Mouse (Mus musculus) hindbrain, embryonic 15.5 days (tissue): ENCODE measurements around the gene Plin1. TPM values are rescaled to one million over a fixed set of nuclear protein-coding genes. Genes with fewer than 3 reads are reported as not detected.
A peak's percentile ranks its signal among the peaks of the same experiment; 100 is the strongest.

Experiments used
- ATAC-seq: fragments of 200-750 bp; cut with Nextera tagmentation; 2 replicates; pipeline ENCODE4 v1.8.0; 2017; ENCODE audit warnings: low read depth, moderate number of reproducible peaks, moderate TSS enrichment; ENCODE audit not compliant: low FRiP score
- H3K27ac ChIP-seq: fragments of 300-500 bp; sonication (generic); replicated peaks from 2 replicates; pipeline ENCODE4 v1.5.1; 2015; ENCODE audit warnings: mild to moderate bottlenecking, inconsistent platforms
- H3K27me3 ChIP-seq: fragments of 300-500 bp; sonication (generic); 2 replicates; pipeline ENCODE4 v1.6.1; 2015; ENCODE audit warnings: control low read depth, inconsistent platforms
- H3K36me3 ChIP-seq: fragments of 300-500 bp; sonication (generic); 2 replicates; pipeline ENCODE4 v1.6.1; 2015; ENCODE audit warnings: control low read depth, inconsistent platforms
- H3K4me1 ChIP-seq: fragments of 300-500 bp; sonication (generic); replicated peaks from 2 replicates; pipeline ENCODE4 v1.6.1; 2015; ENCODE audit warnings: control low read depth, inconsistent platforms
- H3K4me2 ChIP-seq: fragments of 300-500 bp; sonication (generic); 2 replicates; pipeline ENCODE4 v1.6.1; 2015; ENCODE audit warnings: moderate library complexity, mild to moderate bottlenecking, inconsistent platforms
- H3K4me3 ChIP-seq: fragments of 300-500 bp; sonication (generic); 2 replicates; pipeline ENCODE4 v1.5.1; 2015; ENCODE audit warnings: mild to moderate bottlenecking, inconsistent platforms
- H3K9ac ChIP-seq: fragments of 300-500 bp; sonication (generic); 2 replicates; pipeline ENCODE4 v1.6.1; 2015; ENCODE audit warnings: inconsistent platforms
- H3K9me3 ChIP-seq: fragments of 300-500 bp; sonication (generic); 2 replicates; pipeline ENCODE4 v1.6.1; 2016; ENCODE audit warnings: control low read depth, inconsistent platforms
- WGBS: fragments of 180-500 bp; shearing (Covaris S2); methylation state at CpG from one replicate; pipeline ENCODE4 v1.1.7; 2015; 5-methylcytosine and 5-hydroxymethylcytosine counted together
- polyA plus RNA-seq: library from polyadenylated mRNA; unstranded; fragments of >200 nt; fragmentation: Nextera tagmentation; extraction: Ambion mirVana; gene quantifications from 2 replicates; pipeline ENCODE4 v1.2.1, GENCODE M21; 2015

Plin1 gene
- 0.60 and 1.3 TPM in 2 replicates for polyA plus RNA-seq

DNA sequence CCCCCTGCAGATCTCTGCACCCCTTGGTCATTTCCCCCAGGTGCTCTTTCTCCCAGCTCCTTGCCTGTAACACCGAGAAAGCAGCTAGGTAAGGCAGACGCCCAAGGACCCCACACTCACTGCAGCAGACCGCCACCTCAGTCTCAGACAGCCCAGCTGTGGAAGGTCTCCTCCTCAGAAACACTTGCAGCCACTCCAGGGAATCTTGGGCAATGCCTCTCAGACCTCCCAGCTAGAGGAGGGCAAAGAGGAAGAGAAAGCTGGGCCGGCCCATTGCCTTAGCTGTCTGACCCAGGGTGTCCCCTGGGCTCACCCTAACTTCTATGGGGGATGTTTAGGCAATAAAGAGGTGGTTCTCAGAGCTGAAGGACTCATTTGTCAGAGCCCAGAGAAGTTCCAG, at the start of gene Plin1:
Gene Plin1, minus strand, starts transcription at position 282 of the 400 bp plus-strand sequence.
- no peaks in the 10 kb centered on the region for H3K9me3 ChIP-seq
- H3K27me3 ChIP-seq = no peaks in the 10 kb centered on the region
- no peak within 1 kb of the TSS for H3K4me2 ChIP-seq
- no peak for ATAC-seq
- no peak within 1 kb of the TSS for H3K4me3 ChIP-seq
- H3K9ac ChIP-seq = no peak within 1 kb of the TSS
- 72% methylated on average over 4 of the region's 4 CpGs for WGBS
- H3K36me3 ChIP-seq = no peaks in the 10 kb centered on the region
- H3K4me1 ChIP-seq = no peaks in the 10 kb centered on the region
- no peak within 1 kb of the TSS for H3K27ac ChIP-seq

DNA sequence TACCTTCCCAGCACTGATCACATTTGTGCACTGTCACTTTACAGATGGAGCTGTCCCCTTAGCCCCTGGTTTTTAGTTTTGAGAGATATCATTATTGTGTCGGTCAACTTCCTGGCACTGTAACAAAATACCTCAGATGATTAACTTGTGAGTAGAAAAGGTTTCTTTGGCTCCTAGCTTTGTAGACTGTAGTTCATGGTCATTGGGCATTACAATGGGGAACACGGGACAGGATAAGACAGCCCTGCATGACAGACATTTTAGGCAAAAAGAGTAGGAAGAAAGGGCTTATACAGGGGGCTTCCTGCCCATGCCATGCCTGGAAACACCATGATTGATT, 49.8 kb upstream of the Plin1 start:
- Histone ChIP-seq H3K4me2 (no peak overlapping the region), H3K27me3 (no peaks in the 10 kb centered on the region)
- WGBS = 67% methylated on average over 2 of the region's 2 CpGs

DNA sequence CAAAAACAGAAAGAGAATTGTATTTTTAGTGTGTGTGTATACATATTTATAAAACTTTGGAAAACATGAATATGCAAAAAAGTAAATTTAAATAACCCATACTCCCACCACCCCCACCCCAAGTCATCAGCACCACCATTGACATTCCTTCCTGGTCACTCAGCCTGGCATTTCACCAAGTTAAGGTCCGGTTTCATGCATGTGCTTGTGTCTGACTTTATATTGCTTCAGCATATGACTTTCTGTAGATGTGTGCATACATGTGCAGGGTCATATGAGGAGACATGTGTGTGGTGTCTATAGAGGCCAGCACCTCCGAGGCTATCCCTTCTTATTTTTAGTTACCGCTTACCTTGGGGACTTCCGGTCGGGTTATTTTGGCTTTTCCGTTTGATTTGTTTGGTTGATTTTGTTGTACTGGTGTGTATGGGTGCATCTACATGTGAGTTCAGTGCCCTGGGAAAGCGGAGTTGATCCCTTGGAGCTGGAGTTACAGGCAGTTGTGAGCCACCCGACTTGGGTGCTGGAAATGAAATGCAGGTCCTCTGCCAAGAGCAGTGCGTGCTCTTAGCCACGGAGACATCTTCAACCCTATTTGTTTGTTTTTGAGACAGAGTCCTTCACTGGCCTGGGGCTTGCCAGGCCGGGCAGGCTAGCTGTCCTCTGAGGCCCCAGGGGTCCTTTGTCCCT, 49.3 kb upstream of the Plin1 start:
- 81% methylated on average over 11 of the region's 11 CpGs for WGBS
- Histone ChIP-seq H3K27ac (no peak overlapping the region), H3K9ac (no peak overlapping the region), H3K36me3 (no peaks in the 10 kb centered on the region), H3K4me2 (no peak overlapping the region), H3K4me1 (no peaks in the 10 kb centered on the region), H3K27me3 (no peaks in the 10 kb centered on the region), H3K9me3 (no peaks in the 10 kb centered on the region), H3K4me3 (no peak overlapping the region)
- no peak for ATAC-seq

More for the DNA sequence above, 49.8 kb upstream of the Plin1 start:
- Histone ChIP-seq H3K9me3 (no peaks in the 10 kb centered on the region), H3K4me1 (no peaks in the 10 kb centered on the region), H3K4me3 (no peak overlapping the region), H3K36me3 (no peaks in the 10 kb centered on the region), H3K9ac (no peak overlapping the region), H3K27ac (no peak overlapping the region)
- no peak for ATAC-seq

DNA sequence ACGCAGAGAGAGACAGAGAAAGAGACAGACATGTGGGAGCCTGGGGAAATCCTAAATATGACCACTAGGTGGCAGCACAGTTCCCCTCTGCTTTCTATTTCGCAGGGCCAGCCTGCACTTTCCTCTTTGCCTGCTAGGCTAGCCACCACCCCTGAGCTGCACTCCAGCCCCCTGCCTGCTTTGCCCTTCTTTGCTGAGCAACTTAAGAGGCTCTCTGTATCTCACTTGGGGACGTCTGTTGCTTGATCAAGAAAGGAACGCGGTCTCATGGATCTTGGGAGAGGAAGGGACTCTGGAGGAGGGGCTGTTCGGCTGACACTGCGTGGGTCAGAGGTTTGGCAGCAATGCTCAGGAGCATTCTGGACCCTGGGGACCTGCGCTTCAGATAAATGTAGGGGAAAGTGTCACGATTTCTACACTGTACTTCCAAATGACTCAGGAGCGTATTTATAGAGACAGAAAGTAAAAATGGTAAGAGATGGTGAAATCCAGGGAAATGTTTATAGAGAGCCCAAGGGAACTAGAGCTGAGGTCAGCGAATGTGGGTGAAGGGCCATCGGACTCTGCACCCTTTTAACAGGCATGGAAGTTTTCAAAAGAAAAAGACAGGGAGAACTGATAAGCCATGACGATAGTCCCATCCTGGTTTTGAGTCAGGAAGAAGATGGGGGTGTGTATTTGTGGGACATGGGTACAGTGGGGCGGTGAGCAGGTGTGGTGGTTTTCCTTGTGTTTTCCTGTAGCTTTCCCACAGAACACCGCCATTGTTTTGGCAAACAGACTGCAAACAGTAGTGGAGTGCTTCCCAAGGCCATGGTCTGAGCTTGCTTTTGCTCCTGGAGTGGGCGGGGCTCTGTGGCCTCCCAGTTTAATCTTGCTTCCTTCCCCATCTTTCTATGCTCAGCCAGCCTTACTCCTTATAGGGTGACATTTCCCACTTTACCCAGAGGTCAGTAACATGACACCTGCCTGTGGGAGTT, 48.2 kb upstream of the Plin1 start:
- peak; percentile 79 for ATAC-seq

DNA sequence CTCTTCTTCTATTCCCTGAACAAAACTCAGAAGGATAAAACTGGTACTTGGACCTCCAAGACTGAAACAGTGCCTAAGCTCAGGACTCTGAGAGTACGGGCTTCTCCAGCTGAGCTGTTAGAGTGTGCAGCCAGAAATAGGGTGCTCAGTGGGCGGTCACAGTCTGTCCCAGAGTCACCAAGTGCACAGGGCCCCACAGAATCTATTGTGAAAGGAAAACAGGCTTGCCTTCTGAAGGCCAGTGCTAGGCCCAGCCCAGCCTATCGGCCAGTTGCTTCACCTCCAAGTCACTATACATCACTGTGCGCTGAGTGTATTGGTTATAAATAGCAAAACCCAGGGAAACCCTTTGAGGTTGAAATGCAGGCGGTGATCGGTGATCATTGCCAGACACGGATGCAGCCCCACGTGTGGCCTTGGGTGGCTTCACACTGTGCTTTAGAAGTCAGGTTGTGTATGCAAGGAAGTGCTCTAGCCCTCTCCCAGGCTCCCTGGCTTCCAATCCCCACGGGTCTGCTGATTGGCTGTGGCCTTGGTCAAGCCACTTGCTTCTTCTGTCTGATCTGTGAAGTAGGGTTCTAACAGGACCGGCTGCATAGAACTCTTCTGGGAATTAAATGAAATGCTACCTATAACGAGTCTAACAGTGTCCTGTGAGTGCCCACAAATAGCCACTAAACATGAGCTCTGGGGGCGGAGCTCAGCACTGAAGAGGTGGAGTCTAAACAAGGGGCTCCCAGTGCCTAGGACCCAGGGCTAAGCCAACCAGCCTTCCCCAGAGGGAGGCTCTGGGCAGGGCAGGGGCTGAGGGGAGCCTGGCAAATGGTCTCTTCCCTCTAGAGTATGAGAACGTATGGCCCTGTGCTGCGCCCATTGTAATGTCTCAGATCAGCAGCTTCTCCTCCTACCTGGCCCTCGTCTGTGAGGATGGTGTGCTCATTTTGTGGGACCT, 39.1 kb upstream of the Plin1 start:
- WGBS = 47% methylated on average over 15 of the region's 15 CpGs
- no peak for ATAC-seq
- H3K4me2 ChIP-seq = no peak overlapping the region
- H3K4me3 ChIP-seq = no peak overlapping the region
- H3K9ac ChIP-seq = no peak overlapping the region
- no peaks in the 10 kb centered on the region for H3K9me3 ChIP-seq
- H3K4me1 ChIP-seq = no peaks in the 10 kb centered on the region
- H3K27me3 ChIP-seq = no peaks in the 10 kb centered on the region
- H3K36me3 ChIP-seq = no peaks in the 10 kb centered on the region
- H3K27ac ChIP-seq = no peak overlapping the region

More for the DNA sequence above, 48.2 kb upstream of the Plin1 start:
- WGBS = 32% methylated on average over 16 of the region's 16 CpGs
- Histone ChIP-seq H3K4me1 (no peaks in the 10 kb centered on the region), H3K9me3 (no peaks in the 10 kb centered on the region), H3K4me3 (peak overlapping the region; percentile 16; the same call in 1 of the 2 replicates), H3K4me2 (peak overlapping the region; percentile 48), H3K27me3 (no peaks in the 10 kb centered on the region), H3K9ac (no peak overlapping the region), H3K36me3 (no peaks in the 10 kb centered on the region), H3K27ac (no peak overlapping the region)

DNA sequence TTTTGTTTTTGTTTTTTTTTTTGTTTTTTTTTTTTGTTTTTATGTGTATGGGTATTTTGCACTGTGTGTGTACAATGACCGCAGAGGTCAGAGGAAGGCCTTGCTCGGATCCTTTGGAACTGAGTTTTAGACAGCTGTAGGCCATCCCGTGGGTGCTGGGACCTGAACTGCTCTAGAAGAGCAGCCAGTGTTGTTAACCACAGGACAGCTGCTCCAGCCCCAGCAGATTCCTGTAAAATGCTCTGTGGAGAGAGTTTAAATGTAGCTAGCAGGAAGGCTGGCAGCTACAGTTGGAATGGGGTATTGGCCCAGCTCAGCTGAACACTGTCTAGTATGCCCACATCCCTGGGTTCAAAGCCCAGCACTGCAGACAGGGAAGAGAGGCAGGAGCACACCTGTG, 37.0 kb upstream of the Plin1 start:
- no peak for ATAC-seq
- Histone ChIP-seq H3K4me3 (no peak overlapping the region), H3K36me3 (no peaks in the 10 kb centered on the region), H3K9me3 (no peaks in the 10 kb centered on the region), H3K4me1 (no peaks in the 10 kb centered on the region), H3K27me3 (no peaks in the 10 kb centered on the region), H3K27ac (no peak overlapping the region), H3K4me2 (no peak overlapping the region), H3K9ac (no peak overlapping the region)
- WGBS = 96% methylated on average over 3 of the region's 3 CpGs

DNA sequence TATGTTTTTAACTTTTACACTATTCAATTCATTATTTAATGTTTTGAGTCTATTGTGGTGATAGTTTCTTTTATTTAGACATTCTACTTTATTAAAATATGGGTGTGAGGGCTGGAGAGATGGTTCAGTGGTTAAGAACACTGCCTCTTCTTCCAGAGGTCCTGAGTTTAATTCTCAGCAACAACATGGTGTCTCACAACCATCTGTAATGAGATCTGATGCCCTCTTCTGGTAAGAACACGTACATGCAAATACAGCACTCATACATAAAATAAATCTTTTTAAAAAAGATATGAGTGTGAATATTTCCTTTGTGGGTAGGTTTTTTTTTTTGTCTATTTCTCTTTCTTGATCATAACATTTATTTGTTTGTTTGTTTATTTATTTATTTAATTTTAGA, 33.3 kb upstream of the Plin1 start:
- Histone ChIP-seq H3K27me3 (no peaks in the 10 kb centered on the region), H3K9me3 (no peaks in the 10 kb centered on the region), H3K27ac (no peak overlapping the region), H3K4me3 (no peak overlapping the region), H3K36me3 (no peaks in the 10 kb centered on the region), H3K4me1 (no peaks in the 10 kb centered on the region), H3K4me2 (no peak overlapping the region), H3K9ac (no peak overlapping the region)
- 38% methylated on average over 1 of the region's 1 CpGs for WGBS
- no peak for ATAC-seq

DNA sequence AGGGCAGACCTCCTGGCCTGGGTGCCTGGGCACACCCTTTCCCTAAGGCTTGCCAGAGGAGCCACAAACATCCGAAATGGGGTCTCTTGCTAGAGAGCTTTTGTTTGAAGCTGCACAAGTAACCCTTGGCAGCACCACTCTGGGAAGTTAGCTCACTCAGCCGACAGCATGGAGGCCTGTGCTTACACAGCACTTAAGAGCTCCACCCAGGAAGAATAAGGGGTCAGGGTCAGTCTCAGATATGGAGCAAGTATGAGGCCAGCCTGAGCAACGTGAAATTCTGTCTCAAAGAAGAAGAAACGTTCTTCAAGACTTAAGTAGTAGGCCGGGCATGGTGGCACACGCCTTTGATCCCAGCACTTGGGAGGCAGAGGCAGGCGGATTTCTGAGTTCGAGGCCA, 29.4 kb upstream of the Plin1 start:
- Histone ChIP-seq H3K9ac (no peak overlapping the region), H3K36me3 (no peaks in the 10 kb centered on the region), H3K4me3 (no peak overlapping the region), H3K27me3 (no peaks in the 10 kb centered on the region), H3K4me2 (no peak overlapping the region), H3K4me1 (no peaks in the 10 kb centered on the region), H3K27ac (no peak overlapping the region), H3K9me3 (no peaks in the 10 kb centered on the region)
- ATAC-seq = no peak
- WGBS = 80% methylated on average over 8 of the region's 8 CpGs

DNA sequence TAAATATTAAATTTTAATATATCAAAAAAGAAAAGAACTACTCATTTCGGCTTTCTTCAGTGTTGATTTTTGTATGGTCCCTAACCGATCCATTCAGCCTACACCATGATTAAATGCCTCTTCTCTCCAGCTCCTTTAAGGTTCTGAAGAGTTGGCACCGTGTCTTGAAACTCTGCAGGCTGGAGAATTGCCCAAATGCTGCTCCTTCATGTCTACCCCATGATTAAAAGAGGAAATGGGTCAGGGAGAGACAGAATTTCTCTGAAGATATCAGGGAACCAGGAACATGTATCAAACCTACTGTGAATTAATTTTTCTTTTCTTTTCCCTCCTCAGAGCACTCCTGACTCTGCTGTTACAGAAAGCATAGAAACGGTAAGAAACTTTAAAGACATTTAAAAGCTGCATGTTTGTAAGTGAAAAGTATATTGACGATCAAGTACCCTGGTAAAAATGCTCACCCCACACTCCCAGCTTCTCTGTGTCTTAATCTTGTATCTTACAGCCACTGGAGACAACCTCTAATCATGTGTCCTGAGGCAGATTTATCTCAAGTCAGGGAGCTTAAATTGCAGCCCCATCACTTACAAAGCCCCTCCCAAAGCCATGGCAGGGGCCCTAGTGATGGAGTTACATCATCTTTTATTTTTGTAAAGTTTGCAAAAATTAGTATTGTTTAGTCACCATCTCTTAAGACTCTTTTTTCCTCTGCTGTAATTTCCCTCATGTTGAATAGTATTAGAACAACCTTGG, 28.6 kb upstream of the Plin1 start:
- Histone ChIP-seq H3K27me3 (no peaks in the 10 kb centered on the region), H3K4me2 (no peak overlapping the region), H3K27ac (no peak overlapping the region), H3K9ac (no peak overlapping the region), H3K9me3 (no peaks in the 10 kb centered on the region), H3K36me3 (no peaks in the 10 kb centered on the region), H3K4me3 (no peak overlapping the region), H3K4me1 (no peaks in the 10 kb centered on the region)
- ATAC-seq = no peak
- 77% methylated on average over 5 of the region's 5 CpGs for WGBS

DNA sequence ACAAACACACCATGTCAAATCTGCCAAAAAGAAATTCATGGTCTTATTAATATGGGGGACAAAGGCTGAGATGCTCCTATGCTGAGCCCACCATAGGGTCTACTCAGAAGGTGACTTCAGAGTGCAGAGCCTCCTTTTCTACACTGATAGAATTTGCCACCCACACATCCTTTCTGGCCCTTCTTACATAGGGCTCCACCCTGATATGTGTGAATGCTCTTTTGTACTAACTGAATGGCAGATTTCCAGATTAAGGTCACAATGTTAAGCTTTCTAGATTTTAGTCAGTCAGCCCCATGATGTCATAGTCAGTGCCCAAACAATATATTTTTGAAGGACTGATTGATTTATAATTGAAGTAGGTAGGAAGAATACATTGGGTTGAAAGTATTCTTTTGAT, 27.1 kb upstream of the Plin1 start:
- Histone ChIP-seq H3K36me3 (no peaks in the 10 kb centered on the region), H3K4me2 (no peak overlapping the region), H3K9ac (no peak overlapping the region), H3K9me3 (no peaks in the 10 kb centered on the region), H3K4me3 (no peak overlapping the region), H3K27me3 (no peaks in the 10 kb centered on the region), H3K27ac (no peak overlapping the region), H3K4me1 (no peaks in the 10 kb centered on the region)
- ATAC-seq = no peak

DNA sequence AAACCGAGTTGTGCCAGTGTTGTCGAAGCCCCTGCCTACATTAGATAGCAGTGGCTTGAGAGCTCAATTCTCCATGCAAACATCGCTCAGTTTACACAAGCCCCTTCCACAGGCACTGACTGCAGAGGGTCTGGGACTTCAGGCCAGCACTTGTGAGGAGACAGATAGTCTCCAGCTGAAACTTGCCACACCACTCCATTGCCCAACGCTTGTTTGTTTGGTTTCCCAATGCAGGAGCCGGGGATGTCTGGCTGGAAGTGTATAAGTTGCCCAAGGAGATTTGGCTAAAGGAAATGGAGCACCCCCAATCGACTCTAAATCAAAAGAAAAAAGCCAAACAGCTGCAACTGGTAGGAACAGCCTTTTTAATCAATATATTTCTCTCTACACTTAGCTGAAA, 25.5 kb upstream of the Plin1 start:
- Histone ChIP-seq H3K4me3 (no peak overlapping the region), H3K27ac (no peak overlapping the region), H3K4me2 (no peak overlapping the region), H3K9me3 (no peaks in the 10 kb centered on the region), H3K27me3 (no peaks in the 10 kb centered on the region), H3K9ac (no peak overlapping the region), H3K36me3 (no peaks in the 10 kb centered on the region), H3K4me1 (no peaks in the 10 kb centered on the region)
- ATAC-seq = no peak
- WGBS = 83% methylated on average over 6 of the region's 6 CpGs
